Mouse (Mus musculus) embryonic fibroblast, embryonic 13.5 days (primary cell): ENCODE results near the gene Cd302.

ENCODE experiments used
- CTCF ChIP-seq: IDR thresholded peaks from 2 replicates; pipeline ENCODE4 v1.5.1; 2011; ENCODE audit warnings: mild to moderate bottlenecking, control low read depth, low read length, moderate library complexity, borderline replicate concordance; ENCODE audit not compliant: insufficient read depth
- POLR2A ChIP-seq: IDR thresholded peaks from 2 replicates; pipeline ENCODE4 v1.6.1; 2011; ENCODE audit warnings: low read depth, mild to moderate bottlenecking, control low read depth, low read length, moderate library complexity

- no peak for TF ChIP-seq POLR2A
- TF ChIP-seq CTCF, result no peak
Measured at GRCm38 (mm10) chr2:60285107-60285617, 874 bp upstream of the Cd302 start.
